Mouse (Mus musculus): ENCODE measurements around the gene Larp4. TPM values are rescaled to one million over a fixed set of nuclear protein-coding genes. Genes with fewer than 3 reads are reported as not detected.

Gene Larp4
- total and polyA plus RNA-seq, 3 experiments = 168 to 216 (median 193) TPM

GRCm38 (mm10) chr15:100060513-100061140 lies 90.8 kb downstream of the Larp4 start:
- Histone ChIP-seq H3K9me3 (replicated peaks; ENCODE audit: insufficient read depth, low read length) (no peaks in the 10 kb centered on the region), H3K4me1 (ENCODE audit: control insufficient read depth in 1 of 2, insufficient read depth in 2 of 2, low read length in 2 of 2) (peaks cover 5 to 8% of the 10 kb centered on the region in 2 experiments; a peak in 3 of 4 replicates), H3K36me3 (ENCODE audit: control insufficient read depth in 1 of 2, insufficient read depth in 2 of 2, low read length in 2 of 2) (peaks cover 0 to 5% of the 10 kb centered on the region in 2 experiments; a peak in 2 of 4 replicates), H3K27ac (ENCODE audit: control insufficient read depth, low read depth, low read length) (no peak overlapping the region), H3K79me2 (ENCODE audit: control insufficient read depth, insufficient read depth, low read length, poor library complexity) (peaks cover 2% of the 10 kb centered on the region), H3K9ac (ENCODE audit: control insufficient read depth, low read depth, low read length, poor library complexity, severe bottlenecking) (no peak overlapping the region), H3K27me3 (ENCODE audit: control insufficient read depth in 1 of 2, insufficient read depth in 2 of 2, low read length in 2 of 2) (no peaks in the 10 kb centered on the region), H3K4me3 (ENCODE audit: control insufficient read depth in 1 of 2, insufficient read depth in 1 of 2, low read depth in 2 of 2, low read length in 2 of 2) (no peak overlapping the region)
- no peak for TF ChIP-seq ZKSCAN1 (IDR thresholded peaks at IDR 0.05; ENCODE audit: low read depth, low read length)
- no peak for DNase-seq (ENCODE audit: low read depth, low spot score)

GRCm38 (mm10) chr15:100061377-100061776 lies 91.5 kb downstream of the Larp4 start:
- peaks cover 2% of the 10 kb centered on the region for H3K79me2 ChIP-seq (ENCODE audit: control insufficient read depth, insufficient read depth, low read length, poor library complexity)
- H3K9ac ChIP-seq (ENCODE audit: control insufficient read depth, low read depth, low read length, poor library complexity, severe bottlenecking) = no peak overlapping the region
- no peak for DNase-seq (ENCODE audit: low read depth, low spot score)
- H3K36me3 ChIP-seq (ENCODE audit: control insufficient read depth in 1 of 2, insufficient read depth in 2 of 2, low read length in 2 of 2) = peaks cover 0 to 5% of the 10 kb centered on the region in 2 experiments; a peak in 2 of 4 replicates
- no peaks in the 10 kb centered on the region for H3K27me3 ChIP-seq (ENCODE audit: control insufficient read depth in 1 of 2, insufficient read depth in 2 of 2, low read length in 2 of 2)
- H3K4me3 ChIP-seq (ENCODE audit: control insufficient read depth in 1 of 2, insufficient read depth in 1 of 2, low read depth in 2 of 2, low read length in 2 of 2) = no peak overlapping the region
- no peak overlapping the region for H3K27ac ChIP-seq (ENCODE audit: control insufficient read depth, low read depth, low read length)
- no peaks in the 10 kb centered on the region for H3K9me3 ChIP-seq (replicated peaks; ENCODE audit: insufficient read depth, low read length)
- peaks cover 5 to 8% of the 10 kb centered on the region in 2 experiments; a peak in 3 of 4 replicates for H3K4me1 ChIP-seq (ENCODE audit: control insufficient read depth in 1 of 2, insufficient read depth in 2 of 2, low read length in 2 of 2)
- peak; percentile 56; the same call in 1 of the 2 replicates for TF ChIP-seq POLR2AphosphoS5 (IDR thresholded peaks at IDR 0.05; ENCODE audit: borderline replicate concordance, low read depth, low read length)
- no peak for TF ChIP-seq E2F4 (IDR thresholded peaks at IDR 0.05; ENCODE audit: borderline replicate concordance, low read depth, low read length)

GRCm38 (mm10) chr15:100063229-100063773 lies 93.4 kb downstream of the Larp4 start:
- peaks cover 2% of the 10 kb centered on the region for H3K79me2 ChIP-seq (ENCODE audit: control insufficient read depth, insufficient read depth, low read length, poor library complexity)
- TF ChIP-seq ELF1 (IDR thresholded peaks at IDR 0.05; ENCODE audit: low read depth, low read length) (no peak), CTCF (IDR thresholded peaks at IDR 0.05 in 2 of 3, conservative IDR thresholded peaks at IDR 0.05 in 1 of 3; ENCODE audit: control insufficient read depth in 1 of 3, insufficient read depth in 1 of 3, low read depth in 2 of 3, low read length in 3 of 3, poor library complexity in 1 of 3, severe bottlenecking in 1 of 3) (no peak), RAD21 (IDR thresholded peaks at IDR 0.05; ENCODE audit: low read depth, low read length) (no peak), CHD2 (IDR thresholded peaks at IDR 0.05; ENCODE audit: low read length) (no peak), JUND (IDR thresholded peaks at IDR 0.05; ENCODE audit: low read depth, low read length) (no peak), MAX (IDR thresholded peaks at IDR 0.05; ENCODE audit: low read length) (no peak), MXI1 (IDR thresholded peaks at IDR 0.05; ENCODE audit: low read depth, low read length) (no peak), KAT2A (conservative IDR thresholded peaks at IDR 0.05; ENCODE audit: low read depth, low read length) (no peak)
- H3K27ac ChIP-seq (ENCODE audit: control insufficient read depth, low read depth, low read length) = no peak overlapping the region
- no peaks in the 10 kb centered on the region for H3K27me3 ChIP-seq (ENCODE audit: control insufficient read depth in 1 of 2, insufficient read depth in 2 of 2, low read length in 2 of 2)
- H3K36me3 ChIP-seq (ENCODE audit: control insufficient read depth in 1 of 2, insufficient read depth in 2 of 2, low read length in 2 of 2) = no peaks in the 10 kb centered on the region
- DNase-seq (ENCODE audit: low read depth, low spot score) = no peak
- no peak overlapping the region for H3K9ac ChIP-seq (ENCODE audit: control insufficient read depth, low read depth, low read length, poor library complexity, severe bottlenecking)
- H3K9me3 ChIP-seq (replicated peaks; ENCODE audit: insufficient read depth, low read length) = no peaks in the 10 kb centered on the region
- no peak overlapping the region for H3K4me3 ChIP-seq (ENCODE audit: control insufficient read depth in 1 of 2, insufficient read depth in 1 of 2, low read depth in 2 of 2, low read length in 2 of 2)
- 0 out of 4 replicates have a peak, but pooled peaks cover 0 to under 1% of the 10 kb centered on the region in 2 experiments for H3K4me1 ChIP-seq (ENCODE audit: control insufficient read depth in 1 of 2, insufficient read depth in 2 of 2, low read length in 2 of 2)

Other genes starting within 250 kb of the Larp4 start
- 117 and 125 TPM in 2 replicates for gene Cox14, start 244.4 kb upstream of the Larp4 start, total RNA-seq (2012; rRNA removed)
- 100 to 1,000 TPM in 1 of 2 experiments, not detected in 1; 113 TPM for gene Cox14, start 244.4 kb upstream of the Larp4 start, polyA plus RNA-seq (2012; ENCODE audit: insufficient read depth in 1 of 2, insufficient read length in 2 of 2, low read depth in 1 of 2, low replicate concordance in 2 of 2, missing spikeins in 1 of 2)
- 21.8 and 31.5 TPM in 2 replicates for gene Cers5, start 197.2 kb upstream of the Larp4 start, total RNA-seq (2012; rRNA removed)
- 10 to 100 TPM in 1 of 2 experiments, not detected in 1; 43.5 TPM for gene Cers5, start 197.2 kb upstream of the Larp4 start, polyA plus RNA-seq (2012; ENCODE audit: insufficient read depth in 1 of 2, insufficient read length in 2 of 2, low read depth in 1 of 2, low replicate concordance in 2 of 2, missing spikeins in 1 of 2)
- gene Lima1, start 94.6 kb upstream of the Larp4 start, total RNA-seq (2012; rRNA removed) = 0.88 and 1.1 TPM in 2 replicates
- 1 to 10 TPM in 1 of 2 experiments, not detected in 1; 7.9 TPM for gene Lima1, start 94.6 kb upstream of the Larp4 start, polyA plus RNA-seq (2012; ENCODE audit: insufficient read depth in 1 of 2, insufficient read length in 2 of 2, low read depth in 1 of 2, low replicate concordance in 2 of 2, missing spikeins in 1 of 2)
- gene Fam186a, start 3.0 kb upstream of the Larp4 start, total RNA-seq (2012; rRNA removed) = not detected in 2 replicates
- gene Fam186a, start 3.0 kb upstream of the Larp4 start, polyA plus RNA-seq (2012; ENCODE audit: insufficient read depth in 1 of 2, insufficient read length in 2 of 2, low read depth in 1 of 2, low replicate concordance in 2 of 2, missing spikeins in 1 of 2) = not detected
- gene Dip2b, start 68.6 kb downstream of the Larp4 start, total RNA-seq (2012; rRNA removed) = 15.4 and 17.8 TPM in 2 replicates
- gene Dip2b, start 68.6 kb downstream of the Larp4 start, polyA plus RNA-seq (2012; ENCODE audit: insufficient read depth in 1 of 2, insufficient read length in 2 of 2, low read depth in 1 of 2, low replicate concordance in 2 of 2, missing spikeins in 1 of 2) = 10 to 100 TPM; 13.9 to 68.9 TPM

Measured in MEL (cell line).